Mouse (Mus musculus) limb, embryonic 11.5 days (tissue): ENCODE results near the gene March8. TPM values are rescaled to one million over a fixed set of nuclear protein-coding genes. Genes with fewer than 3 reads are reported as not detected.

ENCODE experiments used
- ATAC-seq: fragments of 200-750 bp; cut with Nextera tagmentation; 2 replicates; pipeline ENCODE4 v1.8.0; 2017; ENCODE audit warnings: low read depth; ENCODE audit not compliant: insufficient number of reproducible peaks, low FRiP score, low TSS enrichment
- DNase-seq: peaks from one replicate; pipeline ENCODE4 v3.0.0-alpha.2; 2015; ENCODE audit warnings: low spot score
- H3K27ac ChIP-seq: fragments of 300-500 bp; sonication (generic); replicated peaks from 2 replicates; pipeline ENCODE4 v1.5.1; 2014; ENCODE audit warnings: low read depth, mild to moderate bottlenecking, low read length
- H3K27me3 ChIP-seq: fragments of 300-500 bp; sonication (generic); 2 replicates; pipeline ENCODE4 v1.6.1; 2014; ENCODE audit warnings: mild to moderate bottlenecking, low read length, mixed read lengths; ENCODE audit not compliant: control insufficient read depth, insufficient read depth
- H3K36me3 ChIP-seq: fragments of 300-500 bp; sonication (generic); 2 replicates; pipeline ENCODE4 v1.6.1; 2014; ENCODE audit warnings: mild to moderate bottlenecking, low read length, moderate library complexity, mixed read lengths; ENCODE audit not compliant: control insufficient read depth, insufficient read depth
- H3K4me1 ChIP-seq: fragments of 300-500 bp; sonication (generic); 2 replicates; pipeline ENCODE4 v1.6.1; 2014; ENCODE audit warnings: low read length, mixed read lengths; ENCODE audit not compliant: control insufficient read depth, insufficient read depth
- H3K4me2 ChIP-seq: fragments of 300-500 bp; sonication (generic); 2 replicates; pipeline ENCODE4 v1.6.1; 2014; ENCODE audit warnings: low read depth, mild to moderate bottlenecking, moderate library complexity; ENCODE audit not compliant: severe bottlenecking
- H3K4me3 ChIP-seq: fragments of 300-500 bp; sonication (generic); 2 replicates; pipeline ENCODE4 v1.5.1; 2014; ENCODE audit warnings: low read depth, low read length
- H3K9ac ChIP-seq: fragments of 300-500 bp; sonication (generic); 2 replicates; pipeline ENCODE4 v1.6.1; 2014; ENCODE audit warnings: mild to moderate bottlenecking, low read length
- H3K9me3 ChIP-seq: fragments of 300-500 bp; sonication (generic); 2 replicates; pipeline ENCODE4 v1.6.1; 2016; ENCODE audit warnings: low read length; ENCODE audit not compliant: control insufficient read depth
- WGBS: fragments of 180-500 bp; shearing (Covaris S2); extraction: QIAGEN DNeasy Blood & Tissue Kit; methylation state at CpG from one replicate; pipeline ENCODE4 v1.1.7; 2014; 5-methylcytosine and 5-hydroxymethylcytosine counted together
- polyA plus RNA-seq: library from polyadenylated mRNA; unstranded; fragments of >200 nt; fragmentation: Nextera tagmentation; extraction: Ambion mirVana; gene quantifications from 2 replicates; pipeline ENCODE4 v1.2.1, GENCODE M21; 2014

March8 gene
- polyA plus RNA-seq, 1 experiment from 2014 or later = 17.0 TPM

DNA sequence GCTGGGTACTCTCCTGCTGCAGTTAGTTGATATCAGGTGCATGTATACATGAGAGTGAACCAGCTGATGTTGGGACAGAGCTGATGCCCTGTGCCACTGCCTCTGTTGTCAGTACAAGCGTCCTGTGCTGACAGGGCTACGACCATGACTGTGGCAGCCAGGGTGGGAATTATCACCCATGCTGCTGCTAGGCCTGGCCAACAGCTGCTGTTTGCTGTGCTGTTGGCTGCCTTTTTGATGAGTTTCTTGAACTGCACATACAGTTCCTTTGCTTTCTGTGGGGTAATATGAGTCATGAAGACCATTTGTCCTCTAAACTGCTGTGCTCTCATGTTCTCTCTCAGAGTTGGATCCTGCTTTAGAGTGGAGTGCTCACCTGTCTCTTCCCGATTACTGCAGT lies 21.4 kb downstream of the March8 start:
- H3K4me2 ChIP-seq = no peak overlapping the region
- H3K9ac ChIP-seq = no peak overlapping the region
- H3K9me3 ChIP-seq = no peaks in the 10 kb centered on the region
- no peak overlapping the region for H3K27ac ChIP-seq
- WGBS = 78% methylated on average over 3 of the region's 3 CpGs
- H3K4me3 ChIP-seq = no peak overlapping the region
- no peaks in the 10 kb centered on the region for H3K4me1 ChIP-seq
- no peaks in the 10 kb centered on the region for H3K36me3 ChIP-seq
- no peaks in the 10 kb centered on the region for H3K27me3 ChIP-seq
- DNase-seq = no peak
- ATAC-seq = no peak

DNA sequence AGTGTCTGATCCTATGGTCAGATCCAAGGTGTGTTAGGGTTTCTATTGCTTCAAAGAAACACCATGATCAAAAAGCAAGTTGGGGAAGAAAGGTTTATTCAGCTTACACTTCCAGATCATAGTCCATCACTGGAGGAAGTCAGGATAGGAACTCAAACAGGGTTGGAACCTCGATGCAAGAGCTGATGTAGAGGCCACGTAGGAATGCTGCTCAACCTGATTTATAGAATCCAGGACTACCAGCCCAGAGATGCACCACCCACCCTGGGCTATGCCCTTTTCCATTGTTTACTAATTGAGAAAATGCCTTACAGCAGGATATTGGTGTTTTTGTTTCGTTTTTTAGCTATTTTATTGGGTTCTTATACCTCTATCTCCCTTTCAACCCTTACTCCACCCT lies 23.6 kb downstream of the March8 start:
- Histone ChIP-seq H3K36me3 (no peaks in the 10 kb centered on the region), H3K4me2 (no peak overlapping the region), H3K4me3 (no peak overlapping the region), H3K9me3 (no peaks in the 10 kb centered on the region), H3K27me3 (no peaks in the 10 kb centered on the region), H3K9ac (no peak overlapping the region), H3K4me1 (no peaks in the 10 kb centered on the region), H3K27ac (no peak overlapping the region)
- 82% methylated on average over 3 of the region's 3 CpGs for WGBS
- DNase-seq (no peak), ATAC-seq (no peak)

DNA sequence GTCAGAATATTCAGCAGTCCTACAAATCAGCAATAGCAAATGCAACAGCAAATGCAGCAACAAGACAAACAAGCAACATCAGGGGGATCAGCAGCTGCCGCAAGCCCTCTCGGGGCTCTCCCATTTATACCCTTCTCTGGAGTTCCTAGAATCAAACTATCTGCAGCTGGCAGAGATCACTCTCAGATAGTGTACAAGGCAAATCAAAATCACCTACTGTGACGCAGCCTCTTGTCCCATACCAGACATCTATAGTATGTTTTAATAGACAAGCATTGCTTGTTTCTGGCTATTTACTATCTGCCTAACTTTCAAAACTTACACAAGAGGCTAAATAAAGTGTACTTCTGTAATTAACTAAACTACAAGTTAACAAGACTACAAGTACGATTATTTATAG lies 24.2 kb downstream of the March8 start:
- no peaks in the 10 kb centered on the region for H3K27me3 ChIP-seq
- no peaks in the 10 kb centered on the region for H3K4me1 ChIP-seq
- 91% methylated on average over 4 of the region's 4 CpGs for WGBS
- H3K4me2 ChIP-seq = no peak overlapping the region
- no peaks in the 10 kb centered on the region for H3K9me3 ChIP-seq
- no peaks in the 10 kb centered on the region for H3K36me3 ChIP-seq
- no peak overlapping the region for H3K27ac ChIP-seq
- no peak for DNase-seq
- H3K4me3 ChIP-seq = no peak overlapping the region
- no peak overlapping the region for H3K9ac ChIP-seq
- ATAC-seq = no peak

DNA sequence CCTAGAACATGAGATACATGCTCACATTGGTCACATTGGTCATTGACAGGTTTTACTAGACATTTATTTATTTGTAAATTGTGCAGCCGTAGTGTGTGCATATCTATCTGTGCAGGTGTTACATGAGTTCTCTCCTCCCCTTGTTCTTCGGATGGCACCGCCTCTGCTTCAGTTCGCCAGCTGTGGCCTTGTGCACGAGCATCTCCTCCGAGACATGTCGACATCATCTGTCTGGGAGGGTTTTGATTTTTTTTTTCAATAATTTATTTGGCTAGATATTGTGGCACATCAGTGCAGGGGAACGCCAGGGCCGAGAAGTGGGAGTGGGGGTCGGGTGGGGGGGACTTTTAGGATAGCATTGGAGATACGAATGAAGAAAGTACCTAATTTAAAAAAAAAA lies 30.1 kb downstream of the March8 start:
- no peak overlapping the region for H3K4me3 ChIP-seq
- H3K36me3 ChIP-seq = no peaks in the 10 kb centered on the region
- H3K27me3 ChIP-seq = no peaks in the 10 kb centered on the region
- H3K9me3 ChIP-seq = no peaks in the 10 kb centered on the region
- DNase-seq (no peak), ATAC-seq (no peak)
- no peak overlapping the region for H3K27ac ChIP-seq
- no peak overlapping the region for H3K4me2 ChIP-seq
- WGBS = 88% methylated on average over 11 of the region's 11 CpGs
- H3K4me1 ChIP-seq = no peaks in the 10 kb centered on the region
- no peak overlapping the region for H3K9ac ChIP-seq

DNA sequence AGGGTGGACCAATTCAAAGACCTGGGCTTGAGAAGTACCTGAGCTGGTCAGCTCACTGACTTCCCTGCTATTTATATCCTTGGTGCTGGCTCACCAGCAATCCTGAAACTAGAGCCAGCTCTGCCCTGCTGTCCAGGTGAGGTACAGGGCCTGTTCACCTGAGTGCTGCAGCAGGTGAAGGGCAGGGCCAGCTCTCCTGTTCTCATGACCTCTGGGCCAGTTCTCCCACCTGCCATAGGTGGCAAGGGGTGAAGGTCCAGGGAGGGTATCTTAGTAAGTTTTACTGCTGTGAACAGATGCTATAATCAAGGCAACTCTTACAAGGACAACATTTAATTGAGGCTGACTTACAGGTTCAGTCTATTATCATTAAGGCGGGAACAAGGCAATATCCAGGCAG lies 32.0 kb downstream of the March8 start:
- Histone ChIP-seq H3K36me3 (no peaks in the 10 kb centered on the region), H3K4me1 (no peaks in the 10 kb centered on the region), H3K27me3 (no peaks in the 10 kb centered on the region), H3K4me3 (no peak overlapping the region), H3K9ac (no peak overlapping the region), H3K27ac (no peak overlapping the region), H3K4me2 (no peak overlapping the region), H3K9me3 (no peaks in the 10 kb centered on the region)
- DNase-seq (no peak), ATAC-seq (no peak)
- 88% methylated on average over 1 of the region's 1 CpGs for WGBS

DNA sequence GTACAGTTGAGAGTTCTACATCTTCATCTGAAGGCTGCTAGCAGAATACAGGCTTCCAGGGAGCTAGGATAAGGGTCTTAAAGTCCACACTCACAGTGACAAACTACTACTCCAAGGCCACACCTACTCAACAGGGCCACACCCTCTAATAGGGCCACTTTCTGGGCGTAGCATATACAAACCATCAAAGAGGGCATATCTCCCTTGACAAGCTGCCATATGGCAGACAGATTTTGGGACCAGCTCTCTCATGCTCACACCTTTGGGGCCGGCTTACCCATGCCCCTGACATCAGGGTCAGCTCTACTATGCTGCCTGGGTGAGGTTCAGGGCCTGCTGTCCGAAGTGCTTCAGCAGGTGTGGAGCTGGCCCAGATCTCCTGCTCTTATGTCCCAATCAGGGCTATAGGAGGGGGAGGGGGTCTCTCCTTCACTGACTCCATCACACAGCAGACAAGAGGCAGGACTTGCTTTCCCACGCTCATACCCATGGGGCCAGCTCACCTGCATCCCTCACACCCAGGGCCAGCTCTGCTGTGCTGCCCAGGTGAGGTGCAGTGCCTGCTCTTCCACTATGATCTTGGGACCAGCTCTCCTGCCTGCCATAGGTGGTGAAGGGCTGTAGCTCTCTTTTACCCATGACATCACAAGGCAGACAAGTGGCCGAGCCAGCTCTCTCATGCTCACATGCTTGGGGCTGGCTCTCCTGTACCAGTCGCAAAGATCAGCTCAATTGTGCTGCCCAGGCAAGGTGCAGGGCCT lies 32.6 kb downstream of the March8 start:
- H3K4me2 ChIP-seq = no peak overlapping the region
- WGBS = 77% methylated on average over 6 of the region's 6 CpGs
- no peaks in the 10 kb centered on the region for H3K4me1 ChIP-seq
- H3K27me3 ChIP-seq = no peaks in the 10 kb centered on the region
- no peaks in the 10 kb centered on the region for H3K9me3 ChIP-seq
- no peak overlapping the region for H3K9ac ChIP-seq
- no peak overlapping the region for H3K27ac ChIP-seq
- DNase-seq = no peak
- ATAC-seq = no peak
- no peaks in the 10 kb centered on the region for H3K36me3 ChIP-seq
- no peak overlapping the region for H3K4me3 ChIP-seq

DNA sequence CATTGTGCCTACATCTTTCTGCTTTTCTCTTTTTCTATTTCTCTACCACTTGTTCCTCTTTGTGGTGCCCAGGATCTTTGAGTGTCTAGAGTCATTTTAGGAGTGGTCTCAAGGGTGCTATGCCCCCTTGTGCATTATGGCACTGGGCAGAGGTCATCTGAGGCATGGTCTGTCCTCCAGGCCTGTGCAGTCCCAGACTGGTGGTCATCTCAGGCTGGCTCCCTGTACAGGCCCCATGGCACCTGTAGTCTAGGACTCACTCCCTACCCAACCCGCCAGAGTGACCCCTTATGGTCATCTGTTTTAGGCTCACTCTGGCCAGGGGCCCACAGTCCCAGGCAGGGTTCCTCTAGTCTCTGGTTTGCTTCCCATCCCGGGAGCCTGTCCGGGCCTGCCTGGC lies 33.7 kb downstream of the March8 start:
- Histone ChIP-seq H3K27ac (no peak overlapping the region), H3K36me3 (no peaks in the 10 kb centered on the region), H3K9me3 (no peaks in the 10 kb centered on the region), H3K4me3 (no peak overlapping the region), H3K4me2 (no peak overlapping the region), H3K4me1 (no peaks in the 10 kb centered on the region), H3K9ac (no peak overlapping the region), H3K27me3 (no peaks in the 10 kb centered on the region)
- ATAC-seq (no peak), DNase-seq (no peak)
- WGBS = 86% methylated on average over 3 of the region's 3 CpGs

DNA sequence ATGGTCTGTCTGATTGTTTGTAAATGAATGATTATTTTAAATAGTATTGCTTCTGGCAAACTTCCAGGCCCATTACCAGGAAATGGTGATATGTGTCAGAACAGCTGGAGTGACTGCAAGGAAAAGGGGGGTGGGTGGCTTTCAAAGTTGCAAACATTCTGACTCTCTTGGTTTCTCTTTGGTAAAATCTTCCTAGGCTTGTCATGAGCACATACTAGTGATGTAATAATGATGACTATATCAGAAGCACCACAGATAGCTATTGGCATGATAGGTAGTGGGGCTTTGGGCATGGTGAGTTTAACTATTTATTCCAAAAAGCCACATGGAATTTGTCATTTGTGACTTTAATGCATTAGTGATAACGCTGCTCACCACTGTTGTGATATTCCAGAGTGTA lies 36.3 kb downstream of the March8 start:
- no peaks in the 10 kb centered on the region for H3K27me3 ChIP-seq
- no peak overlapping the region for H3K27ac ChIP-seq
- no peak overlapping the region for H3K4me2 ChIP-seq
- WGBS = 94% methylated on average over 1 of the region's 1 CpGs
- H3K4me1 ChIP-seq = no peaks in the 10 kb centered on the region
- no peaks in the 10 kb centered on the region for H3K9me3 ChIP-seq
- ATAC-seq (no peak), DNase-seq (no peak)
- no peaks in the 10 kb centered on the region for H3K36me3 ChIP-seq
- H3K4me3 ChIP-seq = no peak overlapping the region
- H3K9ac ChIP-seq = no peak overlapping the region

DNA sequence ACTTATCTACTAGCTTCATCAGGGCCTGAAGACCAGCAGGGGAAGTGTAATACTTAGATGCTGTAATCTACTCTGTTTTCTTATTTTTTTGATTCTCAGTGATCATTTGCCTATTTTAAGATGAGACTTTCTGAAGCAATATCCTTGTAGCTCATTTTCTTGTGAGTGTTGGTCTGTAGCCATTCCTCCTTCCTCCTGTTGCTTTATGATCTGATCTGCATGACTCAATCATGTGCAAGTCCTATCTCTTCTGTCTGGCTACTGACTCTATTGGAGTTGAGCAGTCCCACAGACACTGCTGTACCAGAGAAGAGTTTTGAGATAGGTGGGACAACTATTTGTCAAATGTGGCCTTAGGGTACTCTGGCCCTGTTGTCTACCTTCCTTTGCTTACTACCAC lies 36.8 kb downstream of the March8 start:
- no peak for ATAC-seq
- no peaks in the 10 kb centered on the region for H3K36me3 ChIP-seq
- no peak overlapping the region for H3K4me3 ChIP-seq
- DNase-seq = no peak
- H3K9me3 ChIP-seq = no peaks in the 10 kb centered on the region
- H3K27me3 ChIP-seq = no peaks in the 10 kb centered on the region
- H3K4me2 ChIP-seq = no peak overlapping the region
- H3K4me1 ChIP-seq = no peaks in the 10 kb centered on the region
- H3K27ac ChIP-seq = no peak overlapping the region
- no peak overlapping the region for H3K9ac ChIP-seq
